Mouse (Mus musculus) intestine, embryonic 16.5 days (tissue): ENCODE results near the gene Snx9. TPM values are rescaled to one million over a fixed set of nuclear protein-coding genes. Genes with fewer than 3 reads are reported as not detected.
A peak's percentile ranks its signal among the peaks of the same experiment; 100 is the strongest.

Experiments
- ATAC-seq: fragments of 200-750 bp; cut with Nextera tagmentation; 2 replicates; pipeline ENCODE4 v1.8.0; 2017; ENCODE audit warnings: moderate TSS enrichment, moderate library complexity
- H3K27ac ChIP-seq: fragments of 300-500 bp; sonication (generic); 2 replicates; pipeline ENCODE4 v1.5.1; 2014; ENCODE audit warnings: mild to moderate bottlenecking, low read length
- H3K27me3 ChIP-seq: fragments of 300-500 bp; sonication (generic); replicated peaks from 2 replicates; pipeline ENCODE4 v1.6.1; 2014; ENCODE audit warnings: low read length, control low read depth, mixed read lengths; ENCODE audit not compliant: control insufficient read depth, insufficient read depth
- H3K36me3 ChIP-seq: fragments of 300-500 bp; sonication (generic); 2 replicates; pipeline ENCODE4 v1.6.1; 2014; ENCODE audit warnings: low read length, control low read depth; ENCODE audit not compliant: control insufficient read depth, insufficient read depth
- H3K4me1 ChIP-seq: fragments of 300-500 bp; sonication (generic); 2 replicates; pipeline ENCODE4 v1.6.1; 2014; ENCODE audit warnings: low read length, control low read depth, mixed read lengths; ENCODE audit not compliant: control insufficient read depth, insufficient read depth
- H3K4me2 ChIP-seq: fragments of 300-500 bp; sonication (generic); 2 replicates; pipeline ENCODE4 v1.6.1; 2014; ENCODE audit warnings: low read depth, low read length, control low read depth
- H3K4me3 ChIP-seq: fragments of 300-500 bp; sonication (generic); 2 replicates; pipeline ENCODE4 v1.5.1; 2014; ENCODE audit warnings: mild to moderate bottlenecking, low read length
- H3K9ac ChIP-seq: fragments of 300-500 bp; sonication (generic); 2 replicates; pipeline ENCODE4 v1.6.1; 2014; ENCODE audit warnings: low read depth, low read length
- H3K9me3 ChIP-seq: fragments of 300-500 bp; sonication (generic); 2 replicates; pipeline ENCODE4 v1.6.1; 2016; ENCODE audit warnings: low read length, control low read depth; ENCODE audit not compliant: control insufficient read depth
- WGBS: fragments of 180-500 bp; shearing (Covaris S2); extraction: QIAGEN DNeasy Blood & Tissue Kit; methylation state at CpG from one replicate; pipeline ENCODE4 v1.1.7; 2014; 5-methylcytosine and 5-hydroxymethylcytosine counted together
- polyA plus RNA-seq: library from polyadenylated mRNA; unstranded; fragments of >200 nt; fragmentation: Nextera tagmentation; extraction: Ambion mirVana; gene quantifications from 2 replicates; pipeline ENCODE4 v1.2.1, GENCODE M21; 2015

The Snx9 gene
- polyA plus RNA-seq, 1 experiment from 2014 or later = 52.6 TPM

DNA sequence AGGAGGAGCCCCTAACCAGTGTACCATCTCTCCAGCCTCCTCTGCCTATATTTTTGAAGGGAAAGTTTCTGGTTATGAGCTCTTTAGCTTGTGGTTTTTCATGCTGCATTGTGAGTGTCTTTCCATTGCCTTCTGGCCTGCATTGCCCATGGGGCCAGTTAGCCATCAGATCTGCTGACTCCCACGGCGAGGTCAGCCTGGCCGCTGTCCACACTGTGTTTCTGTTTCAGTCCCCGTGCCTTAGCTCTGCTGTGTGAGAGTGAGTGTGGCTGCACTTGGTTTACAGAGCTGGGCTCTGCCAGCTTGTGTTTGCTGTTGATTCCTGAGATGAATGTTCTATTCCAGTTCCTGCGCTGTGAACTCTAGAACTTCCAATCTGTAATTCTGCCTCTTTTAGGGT lies 73.1 kb downstream of the Snx9 start:
- no peaks in the 10 kb centered on the region for H3K27me3 ChIP-seq
- ATAC-seq = no peak
- H3K4me3 ChIP-seq = no peak overlapping the region
- no peaks in the 10 kb centered on the region for H3K9me3 ChIP-seq
- no peak overlapping the region for H3K27ac ChIP-seq
- H3K9ac ChIP-seq = no peak overlapping the region
- no peak overlapping the region for H3K4me2 ChIP-seq
- WGBS = 64% methylated on average over 5 of the region's 5 CpGs
- peaks cover 10% of the 10 kb centered on the region for H3K36me3 ChIP-seq
- H3K4me1 ChIP-seq = no peaks in the 10 kb centered on the region

DNA sequence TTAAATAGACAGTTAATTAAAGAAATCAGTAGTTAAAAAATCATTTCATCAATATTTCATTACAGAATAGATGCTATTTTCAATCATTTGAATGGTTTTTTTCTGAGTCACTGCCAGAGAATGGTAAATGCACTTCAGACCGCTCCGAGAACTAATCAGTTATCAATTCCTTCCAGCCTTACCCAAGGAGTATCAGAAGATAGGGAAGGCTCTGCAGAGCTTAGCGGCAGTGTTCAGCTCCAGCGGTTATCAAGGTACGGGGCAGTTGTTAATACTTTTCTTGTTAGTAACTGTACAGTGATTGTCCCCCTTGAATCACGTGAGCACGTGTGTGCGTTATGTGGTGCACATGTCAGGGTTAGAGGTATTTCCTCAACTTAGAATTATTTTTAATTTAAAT lies 80.8 kb downstream of the Snx9 start:
- Histone ChIP-seq H3K27me3 (no peaks in the 10 kb centered on the region), H3K9ac (no peak overlapping the region), H3K4me3 (no peak overlapping the region), H3K27ac (no peak overlapping the region), H3K4me1 (no peaks in the 10 kb centered on the region), H3K9me3 (no peaks in the 10 kb centered on the region), H3K36me3 (peaks cover 20% of the 10 kb centered on the region), H3K4me2 (no peak overlapping the region)
- ATAC-seq = no peak
- 93% methylated on average over 8 of the region's 8 CpGs for whole genome bisulfite sequencing

DNA sequence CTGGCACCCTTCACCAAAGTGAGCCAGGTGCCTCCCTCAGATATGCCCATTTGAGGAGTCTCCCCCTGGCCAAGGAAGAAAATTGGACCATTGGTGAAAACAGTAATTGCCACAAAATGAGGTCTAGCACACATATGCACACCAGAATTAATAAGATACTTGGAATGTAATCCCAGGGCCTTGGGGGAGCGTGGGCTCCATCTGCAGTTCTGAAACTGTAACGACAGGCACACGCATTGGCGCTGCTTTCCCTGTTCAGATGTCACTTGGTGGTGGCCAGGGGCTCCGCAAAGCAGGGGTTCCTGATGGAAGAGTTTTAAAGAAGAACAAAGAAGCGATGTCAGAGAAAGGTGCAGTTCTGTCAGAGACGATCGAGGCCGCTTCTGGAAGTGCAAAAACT lies 82.2 kb downstream of the Snx9 start:
- H3K36me3 ChIP-seq = peaks cover 18% of the 10 kb centered on the region
- WGBS = 74% methylated on average over 9 of the region's 9 CpGs
- ATAC-seq = no peak

DNA sequence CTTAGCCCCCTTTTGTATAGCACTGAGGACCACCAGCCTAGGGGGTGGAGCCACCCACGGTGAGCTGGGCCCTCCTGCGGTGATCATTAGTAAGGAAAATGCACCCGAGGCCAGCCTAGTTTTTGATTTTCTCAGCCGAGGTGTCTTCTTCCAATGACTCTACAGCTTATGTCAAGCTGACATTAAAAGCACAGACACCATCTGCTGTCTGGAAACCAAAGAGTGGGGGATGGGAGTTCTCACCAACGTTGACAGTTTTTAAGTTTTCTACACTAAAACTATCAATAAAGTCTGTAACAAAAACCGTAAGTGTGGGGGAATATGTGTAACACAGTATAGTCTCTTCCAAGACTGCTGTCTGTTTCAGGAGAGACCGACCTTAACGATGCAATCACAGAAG lies 83.1 kb downstream of the Snx9 start:
- H3K4me1 ChIP-seq = no peaks in the 10 kb centered on the region
- H3K27me3 ChIP-seq = no peaks in the 10 kb centered on the region
- peaks cover 15% of the 10 kb centered on the region for H3K36me3 ChIP-seq
- no peak overlapping the region for H3K9ac ChIP-seq
- WGBS = 77% methylated on average over 8 of the region's 8 CpGs
- no peak overlapping the region for H3K4me2 ChIP-seq
- H3K4me3 ChIP-seq = no peak overlapping the region
- no peak for ATAC-seq
- H3K9me3 ChIP-seq = no peaks in the 10 kb centered on the region
- no peak overlapping the region for H3K27ac ChIP-seq

More for the DNA sequence above, 82.2 kb downstream of the Snx9 start:
- Histone ChIP-seq H3K4me3 (no peak overlapping the region), H3K9ac (no peak overlapping the region), H3K9me3 (no peaks in the 10 kb centered on the region), H3K4me2 (no peak overlapping the region), H3K27me3 (no peaks in the 10 kb centered on the region), H3K27ac (no peak overlapping the region), H3K4me1 (no peaks in the 10 kb centered on the region)

DNA sequence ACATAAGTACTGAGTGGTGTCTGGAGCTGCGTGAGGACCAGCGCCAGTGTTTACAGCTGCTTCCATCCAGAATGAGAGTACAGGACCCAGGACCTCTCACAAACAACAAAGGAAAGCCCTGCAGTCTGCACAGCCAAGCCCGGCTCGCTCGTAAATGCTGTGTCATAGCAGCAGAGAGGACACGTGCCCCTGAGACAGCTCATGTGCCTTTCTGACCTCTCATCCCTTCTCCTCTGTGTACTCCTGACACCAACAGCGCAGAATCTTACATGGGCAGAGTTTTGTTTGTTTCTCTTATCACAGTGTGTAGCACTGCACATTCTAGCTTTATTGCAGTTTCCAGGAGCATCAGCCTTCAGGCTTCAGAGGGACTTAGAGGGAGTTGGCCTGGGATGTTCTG lies 85.6 kb downstream of the Snx9 start:
- 41% methylated on average over 7 of the region's 7 CpGs for WGBS
- H3K27ac ChIP-seq = no peak overlapping the region
- no peaks in the 10 kb centered on the region for H3K27me3 ChIP-seq
- ATAC-seq = peak; percentile 87
- no peak overlapping the region for H3K9ac ChIP-seq
- H3K4me1 ChIP-seq = no peaks in the 10 kb centered on the region
- no peak overlapping the region for H3K4me2 ChIP-seq
- peaks cover 8% of the 10 kb centered on the region for H3K36me3 ChIP-seq
- H3K9me3 ChIP-seq = no peaks in the 10 kb centered on the region
- H3K4me3 ChIP-seq = no peak overlapping the region

DNA sequence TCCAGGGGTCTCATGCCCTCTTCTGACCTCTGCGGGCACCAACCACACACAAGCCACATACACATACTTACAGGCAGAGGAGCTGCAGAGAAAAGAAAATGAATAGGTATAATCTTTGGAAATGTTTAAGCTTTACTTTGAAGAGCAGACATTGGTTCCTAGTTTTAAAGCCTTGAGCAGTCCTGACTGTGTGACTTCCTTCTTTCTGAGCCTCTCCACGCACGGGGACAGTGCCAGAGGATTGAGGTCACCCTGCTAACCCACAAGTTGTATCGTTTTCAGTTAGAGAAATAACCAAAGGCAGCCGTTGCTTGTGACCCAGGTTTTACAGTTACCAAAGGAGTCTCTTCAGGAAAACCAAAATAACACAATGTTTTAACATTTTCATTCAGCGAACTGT lies 87.9 kb downstream of the Snx9 start:
- ATAC-seq = no peak
- Histone ChIP-seq H3K4me3 (no peak overlapping the region), H3K4me1 (no peaks in the 10 kb centered on the region), H3K9ac (no peak overlapping the region), H3K27ac (no peak overlapping the region), H3K4me2 (no peak overlapping the region), H3K27me3 (no peaks in the 10 kb centered on the region), H3K9me3 (no peaks in the 10 kb centered on the region), H3K36me3 (peaks cover 4% of the 10 kb centered on the region; the same call in 1 of the 2 replicates)
- WGBS = 87% methylated on average over 6 of the region's 6 CpGs

DNA sequence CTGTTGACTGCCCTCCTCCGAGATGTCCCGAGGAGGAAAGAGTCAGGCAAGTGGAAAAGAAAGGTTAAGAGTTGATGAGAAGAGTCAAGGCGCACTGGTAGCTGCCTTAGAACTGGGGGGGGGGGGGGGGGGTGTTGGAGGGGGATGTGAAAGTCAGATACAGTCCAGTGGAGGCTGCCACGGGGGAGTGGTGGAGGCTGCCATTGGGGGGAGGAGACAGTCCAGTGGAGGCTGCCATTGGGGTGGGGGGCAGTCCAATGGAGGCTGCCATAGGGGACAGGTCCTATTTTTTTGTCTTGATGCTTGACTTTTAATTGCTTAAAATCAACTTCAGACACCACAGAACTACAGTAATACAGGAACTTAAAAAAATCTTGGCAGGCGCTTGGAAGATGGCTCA lies 91.0 kb downstream of the Snx9 start:
- ATAC-seq = no peak
- Histone ChIP-seq H3K27me3 (no peaks in the 10 kb centered on the region), H3K36me3 (no peaks in the 10 kb centered on the region; the same call in 1 of the 2 replicates), H3K27ac (no peak overlapping the region), H3K4me3 (no peak overlapping the region), H3K9ac (no peak overlapping the region), H3K4me1 (peaks cover 12% of the 10 kb centered on the region), H3K9me3 (no peaks in the 10 kb centered on the region), H3K4me2 (no peak overlapping the region)
- 80% methylated on average over 5 of the region's 5 CpGs for WGBS

DNA sequence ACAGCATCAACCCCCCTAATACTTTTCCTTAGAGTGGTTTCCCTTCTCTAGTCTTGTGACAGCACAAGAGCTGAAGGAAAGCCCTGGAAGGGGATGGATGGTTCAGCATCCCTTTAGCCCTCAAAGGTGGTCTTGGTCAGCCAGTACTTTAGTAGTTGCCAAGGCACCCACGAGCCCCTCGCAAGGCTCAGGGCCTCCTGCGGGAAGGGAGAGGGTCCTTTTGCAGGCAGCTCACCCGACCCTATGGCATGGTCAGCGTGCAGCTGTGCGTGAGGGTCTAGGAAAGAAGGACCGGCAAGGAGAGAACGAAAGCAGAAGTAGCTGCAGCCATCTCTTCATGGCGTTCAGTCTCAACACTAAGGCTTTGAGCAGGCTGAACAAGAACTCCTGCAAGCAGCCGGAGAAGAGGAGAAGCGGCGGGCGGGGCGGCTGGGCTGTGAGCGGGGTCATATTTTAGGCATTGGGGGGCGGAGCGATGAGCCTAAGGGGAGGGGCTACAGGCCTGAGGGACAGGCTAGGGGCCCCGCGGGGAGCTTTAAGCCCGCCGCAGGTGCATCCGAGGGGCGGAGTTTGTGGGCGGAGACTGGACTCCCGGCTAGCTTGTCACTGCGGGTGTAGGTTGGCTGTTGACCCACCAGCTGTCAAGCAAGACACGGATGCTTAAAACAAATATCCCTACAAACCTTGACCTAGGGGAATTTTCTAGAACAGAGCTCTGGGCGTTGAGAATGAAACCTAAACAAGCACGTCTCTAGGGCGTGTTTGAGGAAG lies 93.6 kb downstream of the Snx9 start:
- Histone ChIP-seq H3K9me3 (no peaks in the 10 kb centered on the region), H3K4me1 (peaks cover 12% of the 10 kb centered on the region), H3K36me3 (no peaks in the 10 kb centered on the region), H3K4me2 (peak overlapping the region; percentile 87), H3K4me3 (peak overlapping the region; percentile 44), H3K27me3 (no peaks in the 10 kb centered on the region), H3K9ac (peak overlapping the region; percentile 57), H3K27ac (peak overlapping the region; percentile 77)
- ATAC-seq = peak; percentile 93
- 1% methylated on average over 30 of the region's 30 CpGs for WGBS

DNA sequence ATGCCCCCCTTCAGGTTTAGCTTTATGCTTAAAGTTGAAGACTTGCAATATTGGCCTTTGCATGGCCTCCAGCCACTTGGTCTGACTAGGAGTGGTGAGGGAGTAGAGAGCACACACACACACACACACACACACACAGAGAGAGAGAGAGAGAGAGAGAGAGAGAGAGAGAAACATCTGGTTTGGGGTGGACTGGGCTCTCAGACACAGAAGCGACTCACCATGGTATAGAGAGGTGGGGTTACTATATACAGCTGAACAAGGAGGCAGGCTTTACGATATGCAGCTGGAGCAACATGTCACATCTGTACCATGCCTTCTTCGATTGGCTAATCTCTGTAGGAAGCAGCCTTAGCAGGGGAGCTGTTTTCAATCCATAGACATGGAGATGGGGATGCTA lies 94.6 kb downstream of the Snx9 start:
- Histone ChIP-seq H3K9me3 (no peaks in the 10 kb centered on the region), H3K4me2 (no peak overlapping the region), H3K4me1 (peaks cover 12% of the 10 kb centered on the region), H3K4me3 (no peak overlapping the region), H3K27me3 (no peaks in the 10 kb centered on the region), H3K9ac (no peak overlapping the region), H3K27ac (peak overlapping the region; percentile 77), H3K36me3 (no peaks in the 10 kb centered on the region)
- 46% methylated on average over 3 of the region's 3 CpGs for WGBS
- ATAC-seq = no peak

DNA sequence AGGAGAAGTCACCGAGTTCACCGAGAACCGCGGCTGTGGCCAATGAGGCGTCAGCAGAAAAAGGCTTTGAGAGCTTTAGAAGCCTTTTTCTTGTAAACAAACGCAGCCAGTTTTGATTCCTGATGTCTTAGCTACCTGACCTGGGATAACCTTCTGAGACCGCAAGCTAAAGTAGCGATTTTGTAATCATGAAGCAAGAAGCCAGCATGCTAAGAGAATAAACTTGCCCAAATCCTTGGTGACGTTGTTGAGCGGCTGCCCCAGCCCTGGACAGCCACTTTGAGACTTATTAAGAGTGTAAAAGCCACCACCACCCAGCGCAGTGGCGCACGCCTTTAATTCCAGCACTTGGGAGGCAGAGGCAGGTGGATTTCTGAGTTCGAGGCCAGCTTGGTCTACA lies 95.1 kb downstream of the Snx9 start:
- Histone ChIP-seq H3K27me3 (no peaks in the 10 kb centered on the region), H3K9me3 (no peaks in the 10 kb centered on the region), H3K4me1 (peaks cover 12% of the 10 kb centered on the region), H3K4me2 (no peak overlapping the region), H3K9ac (no peak overlapping the region), H3K4me3 (no peak overlapping the region), H3K36me3 (no peaks in the 10 kb centered on the region), H3K27ac (no peak overlapping the region)
- ATAC-seq = no peak
- 72% methylated on average over 14 of the region's 14 CpGs for WGBS
